Mouse (Mus musculus): Measurements from ENCODE around the gene Rapgef5.
A peak's percentile ranks its signal among the peaks of the same experiment; 100 is the strongest.

Rapgef5 gene

DNA sequence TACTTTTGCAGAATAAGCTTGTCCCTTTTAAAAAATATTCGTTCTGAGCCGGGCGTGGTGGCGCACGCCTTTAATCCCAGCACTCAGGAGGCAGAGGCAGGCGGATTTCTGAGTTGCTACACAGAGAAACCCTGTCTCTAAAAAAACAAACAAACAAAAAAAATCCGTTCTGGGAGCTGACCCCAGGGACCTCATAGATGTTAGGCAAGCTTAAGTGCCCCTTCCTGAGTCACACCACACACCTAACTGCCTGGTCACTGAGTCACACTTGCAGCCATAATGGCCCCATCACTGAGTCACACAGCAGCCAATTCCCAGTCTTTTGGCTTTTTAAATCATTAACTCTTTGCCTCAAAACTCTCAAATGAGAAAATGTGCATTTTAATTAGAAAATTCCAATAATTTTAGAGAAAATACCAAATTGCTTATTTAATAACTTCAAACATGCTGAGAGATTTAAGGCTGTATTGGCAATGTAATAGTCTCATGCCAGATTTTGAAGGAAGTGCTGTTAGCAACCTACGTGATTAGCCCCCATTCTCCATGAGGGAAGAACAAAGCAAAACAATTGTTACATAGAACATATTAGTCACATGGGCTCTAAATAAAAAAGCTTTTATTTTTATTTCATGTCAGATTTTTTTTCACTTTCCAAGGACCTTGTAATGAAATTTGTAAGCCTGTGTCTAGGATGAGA is 211.3 kb downstream of the Rapgef5 start:
- DNase-seq = no peak

DNA sequence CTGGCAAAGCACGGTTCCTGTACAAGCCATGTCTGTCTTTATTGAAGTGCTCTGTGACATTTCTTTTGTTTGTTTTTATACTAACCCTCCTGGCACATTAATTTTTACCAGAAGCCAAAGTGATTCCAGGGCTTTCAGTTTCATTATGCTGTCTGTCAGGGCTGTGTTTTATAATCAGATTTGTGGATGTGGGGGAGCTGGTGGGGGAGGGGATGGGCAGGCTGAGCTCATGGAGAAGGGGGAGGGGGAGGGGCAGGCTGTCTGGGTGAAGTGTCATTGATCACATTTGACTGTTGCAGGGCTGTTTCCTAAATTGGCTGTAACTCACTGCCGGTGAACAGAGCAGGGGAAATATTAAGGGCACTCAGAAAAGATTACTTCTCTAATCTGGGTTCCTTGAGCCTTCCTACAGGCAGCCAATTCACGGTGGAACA is 211.9 kb downstream of the Rapgef5 start:
- no peak for DNase-seq

DNA sequence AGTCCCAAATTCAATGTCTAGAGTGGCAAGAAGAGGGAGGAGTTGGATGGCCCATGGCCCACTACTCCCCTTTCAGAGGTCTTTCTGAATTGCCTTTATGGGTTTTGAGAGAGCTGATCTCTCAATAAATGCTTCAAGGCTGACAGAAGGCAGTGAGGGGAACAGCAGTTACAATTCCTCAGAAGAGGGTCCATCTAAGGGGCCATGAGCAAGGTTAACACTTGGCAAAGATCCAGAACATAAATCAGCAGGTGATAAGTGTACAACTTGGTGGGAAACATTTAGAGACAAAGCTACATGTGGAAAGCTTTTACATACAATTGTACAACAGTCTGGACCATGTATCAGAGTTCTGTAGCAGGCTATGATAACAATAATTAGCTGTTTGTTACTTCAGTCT is 217.3 kb downstream of the Rapgef5 start:
- no peak for DNase-seq

- DNase-seq = no peak
Observed at GRCm38 (mm10) chr12:117736130-117736529, 219.9 kb downstream of the Rapgef5 start.

DNA sequence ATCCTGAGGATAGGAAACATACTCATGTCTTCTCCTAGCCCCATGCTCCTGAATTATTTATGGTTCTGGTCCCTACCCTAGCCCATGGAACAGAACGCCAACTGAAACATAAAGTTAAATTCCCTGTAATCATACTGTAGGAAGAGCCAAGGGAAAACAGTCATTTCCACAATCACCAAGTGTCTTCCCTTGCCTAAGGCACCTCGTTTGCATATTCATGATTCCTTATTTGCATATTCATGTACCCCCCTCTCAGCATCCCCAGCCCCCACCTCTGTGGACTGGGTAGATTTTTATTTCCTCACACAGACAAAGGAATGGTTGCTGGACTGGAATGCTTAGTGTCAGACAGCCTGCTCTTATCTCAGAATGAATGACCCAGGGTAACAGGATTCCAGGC is 220.6 kb downstream of the Rapgef5 start:
- DNase-seq = no peak

GRCm38 (mm10) chr12:117737332-117738031 is 221.2 kb downstream of the Rapgef5 start:
- DNase-seq = no peak

GRCm38 (mm10) chr12:117742487-117742886 is 226.2 kb downstream of the Rapgef5 start:
- no peak for DNase-seq

GRCm38 (mm10) chr12:117744580-117745483 is 228.6 kb downstream of the Rapgef5 start:
- no peak for DNase-seq

DNA sequence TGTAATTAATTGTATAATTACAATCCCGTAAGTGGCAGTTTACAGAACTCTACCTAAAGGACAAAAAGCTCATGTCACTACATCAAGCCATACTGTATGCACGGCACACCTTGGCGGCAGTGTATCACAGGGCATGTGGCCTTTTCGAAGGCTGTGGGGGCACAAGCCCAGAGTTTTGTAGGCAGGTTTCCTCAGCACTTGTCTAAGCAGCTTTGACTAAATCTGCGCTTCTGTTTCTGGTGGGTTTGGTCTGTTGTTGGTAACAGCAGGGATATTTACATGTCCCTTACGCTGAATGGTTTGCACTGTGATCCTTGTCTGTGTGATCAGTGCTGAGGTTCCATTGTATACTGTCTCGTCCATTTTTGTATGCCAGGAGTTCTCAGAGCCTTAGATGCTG is 230.3 kb downstream of the Rapgef5 start:
- no peak for DNase-seq

- no peak for DNase-seq
Observed at GRCm38 (mm10) chr12:117751045-117751444, 234.8 kb downstream of the Rapgef5 start.

- DNase-seq = peak in 1 of 2 experiments; percentile 13
Observed at GRCm38 (mm10) chr12:117751520-117752383, 235.5 kb downstream of the Rapgef5 start.

- no peak for DNase-seq
Observed at GRCm38 (mm10) chr12:117756010-117756409, 239.7 kb downstream of the Rapgef5 start.

- no peak for DNase-seq
Observed at GRCm38 (mm10) chr12:117760373-117760772, 244.1 kb downstream of the Rapgef5 start.

GRCm38 (mm10) chr12:117760846-117761245 is 244.6 kb downstream of the Rapgef5 start:
- DNase-seq = no peak

GRCm38 (mm10) chr12:117761698-117762097 is 245.4 kb downstream of the Rapgef5 start:
- DNase-seq = no peak

GRCm38 (mm10) chr12:117763247-117763646 is 247.0 kb downstream of the Rapgef5 start:
- no peak for DNase-seq

DNA sequence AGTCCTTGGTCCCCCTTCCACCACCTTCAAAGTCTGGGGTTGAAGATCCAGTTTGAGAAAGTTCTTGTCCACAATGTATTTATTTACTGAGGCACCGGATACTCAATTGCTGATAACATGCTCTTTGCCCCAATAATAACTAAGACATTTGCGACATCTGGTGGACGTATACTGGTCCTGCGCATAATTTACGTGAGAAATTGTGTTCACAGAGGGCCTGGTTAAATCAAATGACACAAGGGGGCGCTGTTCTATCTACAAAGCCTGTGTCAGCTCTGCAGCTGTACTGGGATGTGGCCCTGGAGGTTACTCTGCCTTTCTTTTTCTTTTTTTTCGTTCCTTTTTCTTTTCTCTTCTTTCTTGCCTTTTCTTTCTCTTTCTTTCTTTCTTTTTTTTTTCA is 248.6 kb downstream of the Rapgef5 start:
- peak; percentile 40 to 51 for DNase-seq

- peak; percentile 66 to 74 for DNase-seq
Observed at GRCm38 (mm10) chr12:117769113-117769512, 252.8 kb downstream of the Rapgef5 start.

GRCm38 (mm10) chr12:117770211-117770610 is 253.9 kb downstream of the Rapgef5 start:
- no peak for DNase-seq

GRCm38 (mm10) chr12:117771156-117771555 is 254.9 kb downstream of the Rapgef5 start:
- DNase-seq = peak; percentile 11 to 19

GRCm38 (mm10) chr12:117772638-117773037 is 256.4 kb downstream of the Rapgef5 start:
- peak; percentile 44 to 48 for DNase-seq

GRCm38 (mm10) chr12:117776841-117777240 is 260.6 kb downstream of the Rapgef5 start:
- DNase-seq = no peak

Measured in cerebellum, adult 18-20 months (tissue).